Mouse (Mus musculus): Measurements from ENCODE around the gene Evc2. TPM values are rescaled to one million over a fixed set of nuclear protein-coding genes. Genes with fewer than 3 reads are reported as not detected.

Evc2 gene
- polyA plus RNA-seq, 1 experiment from 2014 or later, result 15.0 TPM

DNA sequence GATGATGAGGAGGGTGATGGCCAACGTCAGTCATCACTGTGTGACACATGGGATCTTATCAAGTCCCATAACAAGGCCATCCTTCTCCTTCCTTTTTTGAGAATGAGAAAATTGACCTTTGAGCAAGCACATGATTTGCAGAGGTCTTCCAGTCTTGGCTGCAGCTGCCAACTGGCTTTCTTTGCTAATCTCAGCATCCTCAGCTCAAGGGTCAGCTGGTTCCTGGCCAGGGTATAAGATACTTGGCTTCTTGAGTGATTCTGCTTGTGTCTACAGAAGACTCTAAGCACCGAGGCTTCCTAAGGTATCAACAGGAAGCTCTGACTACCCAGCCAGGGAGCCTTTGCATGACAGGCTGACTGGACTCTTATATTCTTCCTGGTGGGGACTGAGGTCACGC, 109.2 kb downstream of the Evc2 start:
- H3K4me2 ChIP-seq (ENCODE audit: low read depth, low read length), result no peak overlapping the region
- H3K9me3 ChIP-seq (ENCODE audit: control insufficient read depth, low read length), result peaks cover 4% of the 10 kb centered on the region; the same call in 1 of the 2 replicates
- no peaks in the 10 kb centered on the region for H3K27me3 ChIP-seq (ENCODE audit: control insufficient read depth, insufficient read depth, low read depth, low read length)
- H3K27ac ChIP-seq (ENCODE audit: low read length), result no peak overlapping the region
- no peak overlapping the region for H3K4me3 ChIP-seq (ENCODE audit: low read length)
- no peak overlapping the region for H3K9ac ChIP-seq (ENCODE audit: low read length)
- ATAC-seq (ENCODE audit: low read depth), result no peak
- no peaks in the 10 kb centered on the region for H3K36me3 ChIP-seq (ENCODE audit: control insufficient read depth, insufficient read depth, low read length)
- WGBS, result 59% methylated on average over 3 of the region's 3 CpGs
- no peaks in the 10 kb centered on the region for H3K4me1 ChIP-seq (replicated peaks; ENCODE audit: control insufficient read depth, insufficient read depth, low read length)

DNA sequence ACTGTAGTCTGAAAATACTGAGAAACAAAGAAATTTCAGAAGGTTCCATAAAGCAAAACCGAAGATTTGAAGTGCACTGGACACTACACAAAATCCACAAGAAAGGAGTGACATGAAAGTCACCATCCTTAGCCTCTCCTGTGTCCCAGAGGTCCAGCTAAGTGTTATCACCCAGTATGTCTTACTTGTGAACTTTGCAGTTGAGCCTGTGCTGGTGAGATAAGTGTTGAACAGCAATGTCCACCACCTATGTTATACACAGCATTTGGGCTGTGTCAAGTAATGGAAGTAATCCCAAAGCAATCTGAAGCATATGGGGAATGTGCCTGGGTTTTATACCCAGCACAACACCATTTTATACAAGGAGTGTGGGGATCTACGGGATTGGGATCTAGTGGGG, 118.3 kb downstream of the Evc2 start:
- Histone ChIP-seq H3K9ac (ENCODE audit: low read length) (no peak overlapping the region), H3K9me3 (ENCODE audit: control insufficient read depth, low read length) (no peaks in the 10 kb centered on the region), H3K27ac (ENCODE audit: low read length) (no peak overlapping the region), H3K36me3 (ENCODE audit: control insufficient read depth, insufficient read depth, low read length) (no peaks in the 10 kb centered on the region), H3K4me1 (replicated peaks; ENCODE audit: control insufficient read depth, insufficient read depth, low read length) (no peaks in the 10 kb centered on the region), H3K27me3 (ENCODE audit: control insufficient read depth, insufficient read depth, low read depth, low read length) (no peaks in the 10 kb centered on the region), H3K4me3 (ENCODE audit: low read length) (no peak overlapping the region), H3K4me2 (ENCODE audit: low read depth, low read length) (no peak overlapping the region)
- no peak for ATAC-seq (ENCODE audit: low read depth)
- 46% methylated on average over 2 of the region's 2 CpGs for WGBS

DNA sequence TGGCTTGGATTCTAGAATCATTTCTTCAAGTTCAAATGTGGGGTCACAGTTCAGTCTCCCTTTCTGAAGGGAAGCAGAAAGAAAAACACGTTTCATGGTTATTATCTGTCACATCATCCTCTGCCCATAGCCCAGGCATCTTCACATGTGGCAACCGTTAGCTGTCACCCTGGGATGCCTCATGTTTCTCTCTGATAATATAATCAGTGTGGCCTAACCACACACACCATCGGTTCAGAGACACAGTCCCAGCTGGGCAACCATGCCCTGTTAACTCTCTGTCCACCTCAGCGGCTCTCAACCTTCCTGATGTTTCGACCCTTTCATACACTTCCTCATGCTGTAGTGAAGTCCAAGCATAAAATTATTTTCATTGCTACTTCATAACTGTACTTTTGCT, 118.9 kb downstream of the Evc2 start:
- H3K4me3 ChIP-seq (ENCODE audit: low read length), result no peak overlapping the region
- no peak overlapping the region for H3K9ac ChIP-seq (ENCODE audit: low read length)
- ATAC-seq (ENCODE audit: low read depth), result no peak
- no peak overlapping the region for H3K4me2 ChIP-seq (ENCODE audit: low read depth, low read length)
- H3K4me1 ChIP-seq (replicated peaks; ENCODE audit: control insufficient read depth, insufficient read depth, low read length), result no peaks in the 10 kb centered on the region
- 63% methylated on average over 5 of the region's 5 CpGs for WGBS
- H3K27me3 ChIP-seq (ENCODE audit: control insufficient read depth, insufficient read depth, low read depth, low read length), result no peaks in the 10 kb centered on the region
- H3K27ac ChIP-seq (ENCODE audit: low read length), result no peak overlapping the region
- H3K36me3 ChIP-seq (ENCODE audit: control insufficient read depth, insufficient read depth, low read length), result no peaks in the 10 kb centered on the region
- no peaks in the 10 kb centered on the region for H3K9me3 ChIP-seq (ENCODE audit: control insufficient read depth, low read length)

DNA sequence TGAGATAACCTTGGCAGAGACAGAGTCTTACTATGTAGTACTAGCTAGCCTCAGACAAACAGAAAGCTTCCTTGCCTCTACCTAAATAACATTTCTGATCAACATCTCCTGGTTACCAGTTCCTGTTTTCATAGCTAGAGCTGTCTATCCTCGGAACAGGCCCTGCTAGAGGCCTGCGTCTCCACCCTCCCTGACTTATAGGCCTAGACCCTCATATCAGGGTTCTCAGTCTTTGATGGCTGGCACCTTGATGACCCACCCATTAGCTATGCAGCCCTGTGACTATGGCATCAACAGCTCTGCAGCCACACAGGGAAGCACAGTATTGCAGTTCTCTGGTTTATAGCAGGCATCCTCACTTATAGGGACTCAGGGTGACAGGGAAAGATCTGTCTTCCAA, 119.5 kb downstream of the Evc2 start:
- Histone ChIP-seq H3K27me3 (ENCODE audit: control insufficient read depth, insufficient read depth, low read depth, low read length) (no peaks in the 10 kb centered on the region), H3K4me2 (ENCODE audit: low read depth, low read length) (no peak overlapping the region), H3K27ac (ENCODE audit: low read length) (no peak overlapping the region), H3K9me3 (ENCODE audit: control insufficient read depth, low read length) (no peaks in the 10 kb centered on the region), H3K9ac (ENCODE audit: low read length) (no peak overlapping the region), H3K4me3 (ENCODE audit: low read length) (no peak overlapping the region), H3K4me1 (replicated peaks; ENCODE audit: control insufficient read depth, insufficient read depth, low read length) (no peaks in the 10 kb centered on the region), H3K36me3 (ENCODE audit: control insufficient read depth, insufficient read depth, low read length) (no peaks in the 10 kb centered on the region)
- whole genome bisulfite sequencing, result 70% methylated on average over 2 of the region's 2 CpGs
- ATAC-seq (ENCODE audit: low read depth), result no peak

DNA sequence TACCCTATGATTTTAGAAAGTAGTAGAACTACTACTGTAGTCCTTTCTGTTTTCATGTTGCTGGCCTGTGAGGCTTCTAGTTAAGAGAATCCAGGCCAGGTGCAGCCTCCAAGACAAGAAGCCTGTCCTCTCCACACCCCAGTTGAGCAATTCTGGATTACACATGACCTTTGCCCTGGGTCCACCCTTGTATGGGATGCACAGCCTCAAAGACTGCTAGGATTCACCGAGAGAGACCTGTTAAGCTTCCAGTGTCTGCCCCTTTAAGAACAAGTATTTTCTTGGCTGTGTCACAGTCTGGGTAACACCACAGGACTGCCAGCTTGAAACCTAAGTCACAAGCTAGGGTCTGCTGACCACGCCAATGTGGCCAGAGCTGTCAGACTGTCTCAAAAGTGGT, 119.9 kb downstream of the Evc2 start:
- H3K4me3 ChIP-seq (ENCODE audit: low read length), result no peak overlapping the region
- H3K9me3 ChIP-seq (ENCODE audit: control insufficient read depth, low read length), result no peaks in the 10 kb centered on the region
- no peak overlapping the region for H3K4me2 ChIP-seq (ENCODE audit: low read depth, low read length)
- H3K36me3 ChIP-seq (ENCODE audit: control insufficient read depth, insufficient read depth, low read length), result no peaks in the 10 kb centered on the region
- H3K4me1 ChIP-seq (replicated peaks; ENCODE audit: control insufficient read depth, insufficient read depth, low read length), result no peaks in the 10 kb centered on the region
- H3K27ac ChIP-seq (ENCODE audit: low read length), result no peak overlapping the region
- H3K27me3 ChIP-seq (ENCODE audit: control insufficient read depth, insufficient read depth, low read depth, low read length), result no peaks in the 10 kb centered on the region
- WGBS, result 59% methylated on average over 2 of the region's 2 CpGs
- H3K9ac ChIP-seq (ENCODE audit: low read length), result no peak overlapping the region
- no peak for ATAC-seq (ENCODE audit: low read depth)

DNA sequence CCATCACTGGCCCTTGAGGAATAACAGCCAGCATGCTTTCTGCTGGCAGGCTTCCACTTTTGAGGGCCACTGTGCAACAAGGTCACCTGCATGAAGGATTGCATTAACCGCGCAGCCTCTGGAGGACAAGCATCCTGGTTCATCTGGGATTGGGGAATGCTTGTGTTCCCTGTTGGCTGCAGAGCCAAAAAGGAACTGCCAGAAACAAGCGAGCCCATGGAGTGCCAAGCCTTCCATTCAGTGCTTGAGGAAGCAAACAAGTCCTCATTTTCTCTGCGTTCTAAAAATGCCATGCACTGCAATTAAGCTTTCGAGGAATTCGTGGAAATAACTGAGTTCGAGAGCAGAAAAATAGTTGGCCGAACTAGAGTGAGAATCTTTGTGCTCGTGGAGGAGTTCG, 127.2 kb downstream of the Evc2 start:
- H3K4me1 ChIP-seq (replicated peaks; ENCODE audit: control insufficient read depth, insufficient read depth, low read length), result no peaks in the 10 kb centered on the region
- H3K4me3 ChIP-seq (ENCODE audit: low read length), result no peak overlapping the region
- H3K36me3 ChIP-seq (ENCODE audit: control insufficient read depth, insufficient read depth, low read length), result no peaks in the 10 kb centered on the region
- ATAC-seq (ENCODE audit: low read depth), result no peak
- WGBS, result 82% methylated on average over 10 of the region's 10 CpGs
- H3K27me3 ChIP-seq (ENCODE audit: control insufficient read depth, insufficient read depth, low read depth, low read length), result no peaks in the 10 kb centered on the region
- no peak overlapping the region for H3K9ac ChIP-seq (ENCODE audit: low read length)
- H3K9me3 ChIP-seq (ENCODE audit: control insufficient read depth, low read length), result no peaks in the 10 kb centered on the region
- no peak overlapping the region for H3K27ac ChIP-seq (ENCODE audit: low read length)
- no peak overlapping the region for H3K4me2 ChIP-seq (ENCODE audit: low read depth, low read length)

DNA sequence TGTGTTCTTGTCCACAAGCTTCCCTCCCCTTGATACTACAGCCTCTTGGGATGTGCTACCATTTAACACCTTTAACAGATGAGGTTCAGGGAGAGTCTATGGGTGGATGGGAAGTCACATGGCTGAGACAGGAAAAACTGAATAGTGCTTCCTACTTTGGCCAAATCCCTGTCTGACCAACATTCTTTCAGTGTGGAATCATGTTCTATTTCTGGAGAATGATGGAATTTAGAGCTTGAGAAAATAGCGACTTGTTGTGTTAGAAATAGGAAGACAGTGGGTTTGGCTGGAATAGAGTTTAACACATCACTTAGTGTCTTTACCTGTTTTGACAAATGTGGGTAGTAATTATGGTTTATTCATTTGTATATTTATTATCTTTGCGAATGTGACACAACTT, 129.3 kb downstream of the Evc2 start:
- H3K4me1 ChIP-seq (replicated peaks; ENCODE audit: control insufficient read depth, insufficient read depth, low read length), result no peaks in the 10 kb centered on the region
- H3K36me3 ChIP-seq (ENCODE audit: control insufficient read depth, insufficient read depth, low read length), result no peaks in the 10 kb centered on the region
- 72% methylated on average over 2 of the region's 2 CpGs for WGBS
- no peak for ATAC-seq (ENCODE audit: low read depth)
- H3K27me3 ChIP-seq (ENCODE audit: control insufficient read depth, insufficient read depth, low read depth, low read length), result no peaks in the 10 kb centered on the region
- no peaks in the 10 kb centered on the region for H3K9me3 ChIP-seq (ENCODE audit: control insufficient read depth, low read length)
- H3K4me3 ChIP-seq (ENCODE audit: low read length), result no peak overlapping the region
- no peak overlapping the region for H3K27ac ChIP-seq (ENCODE audit: low read length)
- no peak overlapping the region for H3K9ac ChIP-seq (ENCODE audit: low read length)
- no peak overlapping the region for H3K4me2 ChIP-seq (ENCODE audit: low read depth, low read length)

DNA sequence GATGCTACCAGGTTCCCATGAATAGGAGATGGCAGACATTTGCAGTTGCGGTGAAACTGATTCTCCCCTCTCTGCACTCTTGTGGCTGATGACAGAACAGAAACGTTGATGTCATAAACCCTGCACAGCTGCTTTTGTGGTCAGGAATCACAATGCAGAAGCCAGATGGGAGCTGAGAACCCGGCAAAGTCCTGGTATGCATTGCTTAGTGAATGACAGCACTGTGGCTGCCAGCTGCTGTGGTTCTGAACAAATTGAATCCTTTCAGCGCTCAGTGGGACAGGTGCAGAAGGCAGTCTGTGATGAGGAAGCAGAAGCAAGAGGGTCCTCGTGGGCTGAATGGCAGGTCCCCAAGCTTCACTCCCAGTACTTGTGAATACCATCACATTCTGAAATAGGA, 130.7 kb downstream of the Evc2 start:
- 71% methylated on average over 5 of the region's 5 CpGs for WGBS
- H3K9ac ChIP-seq (ENCODE audit: low read length), result no peak overlapping the region
- no peak overlapping the region for H3K27ac ChIP-seq (ENCODE audit: low read length)
- no peaks in the 10 kb centered on the region for H3K4me1 ChIP-seq (replicated peaks; ENCODE audit: control insufficient read depth, insufficient read depth, low read length)
- no peaks in the 10 kb centered on the region for H3K27me3 ChIP-seq (ENCODE audit: control insufficient read depth, insufficient read depth, low read depth, low read length)
- no peak overlapping the region for H3K4me3 ChIP-seq (ENCODE audit: low read length)
- H3K36me3 ChIP-seq (ENCODE audit: control insufficient read depth, insufficient read depth, low read length), result no peaks in the 10 kb centered on the region
- no peak overlapping the region for H3K4me2 ChIP-seq (ENCODE audit: low read depth, low read length)
- no peaks in the 10 kb centered on the region for H3K9me3 ChIP-seq (ENCODE audit: control insufficient read depth, low read length)
- ATAC-seq (ENCODE audit: low read depth), result no peak

DNA sequence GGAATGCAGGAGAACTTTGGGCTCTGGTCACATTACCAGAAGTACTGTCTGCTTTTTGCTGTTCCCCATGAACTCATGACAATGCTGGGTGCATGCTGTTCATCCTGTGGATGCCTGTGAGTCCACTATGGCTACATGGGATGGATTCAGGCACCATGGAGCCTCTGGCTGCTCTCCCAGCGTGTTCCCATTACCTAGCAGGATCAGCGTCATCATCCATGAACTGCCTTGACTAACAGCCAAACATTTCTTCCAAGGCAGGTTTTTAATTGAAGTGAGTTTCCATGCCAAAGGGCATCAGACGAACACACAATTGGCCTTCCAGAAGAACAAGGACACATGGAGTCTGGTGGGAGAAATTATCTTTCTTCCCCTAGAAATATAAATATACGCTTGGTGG, 133.3 kb downstream of the Evc2 start:
- WGBS, result 79% methylated on average over 4 of the region's 4 CpGs
- Histone ChIP-seq H3K9me3 (ENCODE audit: control insufficient read depth, low read length) (no peaks in the 10 kb centered on the region), H3K4me3 (ENCODE audit: low read length) (no peak overlapping the region), H3K27me3 (ENCODE audit: control insufficient read depth, insufficient read depth, low read depth, low read length) (no peaks in the 10 kb centered on the region), H3K4me2 (ENCODE audit: low read depth, low read length) (no peak overlapping the region), H3K4me1 (replicated peaks; ENCODE audit: control insufficient read depth, insufficient read depth, low read length) (no peaks in the 10 kb centered on the region), H3K27ac (ENCODE audit: low read length) (no peak overlapping the region), H3K36me3 (ENCODE audit: control insufficient read depth, insufficient read depth, low read length) (no peaks in the 10 kb centered on the region), H3K9ac (ENCODE audit: low read length) (no peak overlapping the region)
- no peak for ATAC-seq (ENCODE audit: low read depth)

DNA sequence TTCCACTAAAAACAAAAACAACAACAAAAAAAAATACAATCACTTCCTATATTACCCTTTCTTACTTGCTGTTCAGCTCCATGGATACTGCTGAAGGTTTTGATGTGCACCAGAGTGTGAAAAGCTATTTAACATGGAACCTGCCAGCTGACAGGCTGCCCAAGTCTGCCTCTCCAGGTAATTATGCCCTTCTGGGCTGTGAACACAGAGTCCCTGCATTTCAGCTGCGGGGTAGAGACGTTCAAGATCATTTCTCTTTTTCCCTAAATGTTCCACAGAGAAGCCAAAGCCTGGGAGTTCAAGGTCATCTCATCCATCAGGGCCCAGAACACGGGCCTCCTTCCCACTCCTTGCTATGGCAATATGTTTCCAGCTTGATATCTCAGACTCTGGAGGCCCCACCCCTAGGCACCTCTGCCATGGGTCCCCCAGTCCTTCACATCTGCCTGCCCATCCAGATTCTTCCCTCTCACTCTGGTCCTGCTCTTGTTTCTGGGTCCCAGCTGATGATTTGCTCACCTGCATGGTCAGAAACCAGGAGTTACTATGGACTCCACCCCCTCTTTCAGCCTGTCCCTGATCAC, 133.8 kb downstream of the Evc2 start:
- H3K4me1 ChIP-seq (replicated peaks; ENCODE audit: control insufficient read depth, insufficient read depth, low read length), result no peaks in the 10 kb centered on the region
- WGBS, result 62% methylated on average over 3 of the region's 3 CpGs
- H3K4me2 ChIP-seq (ENCODE audit: low read depth, low read length), result no peak overlapping the region
- no peak overlapping the region for H3K9ac ChIP-seq (ENCODE audit: low read length)
- H3K4me3 ChIP-seq (ENCODE audit: low read length), result no peak overlapping the region
- no peak for ATAC-seq (ENCODE audit: low read depth)
- no peak overlapping the region for H3K27ac ChIP-seq (ENCODE audit: low read length)
- H3K36me3 ChIP-seq (ENCODE audit: control insufficient read depth, insufficient read depth, low read length), result no peaks in the 10 kb centered on the region
- H3K9me3 ChIP-seq (ENCODE audit: control insufficient read depth, low read length), result no peaks in the 10 kb centered on the region
- no peaks in the 10 kb centered on the region for H3K27me3 ChIP-seq (ENCODE audit: control insufficient read depth, insufficient read depth, low read depth, low read length)

Measured in lung, embryonic 16.5 days (tissue).